Mouse (Mus musculus): ENCODE measurements around the gene Cip2a. TPM values are rescaled to one million over a fixed set of nuclear protein-coding genes. Genes with fewer than 3 reads are reported as not detected.

The Cip2a gene
- 1 to 10 TPM; 2.2 to 3.4 TPM for total RNA-seq (2021)
- long read RNA-seq, experiment 1, partial matches to known transcripts, result 0 of 2 reads
- long read RNA-seq, experiment 1, other reads (novel, unspliced or antisense), result 1 of 2 reads
- long read RNA-seq, experiment 2, result 0 reads

GRCm38 (mm10) chr16:48993559-48994342, at the start of gene Cip2a, which contains the start of gene Dzip3:
TSS of gene Cip2a (plus strand) at chr16:48994185.
TSS of gene Dzip3 (minus strand) at chr16:48994165.
- DNase-seq (ENCODE audit: low spot score in 2 of 2), result peak; percentile 84 to 88

- DNase-seq (ENCODE audit: low spot score in 2 of 2), result no peak
Measured at GRCm38 (mm10) chr16:48972996-48973395, 21.0 kb upstream of the Cip2a start.

GRCm38 (mm10) chr16:48973548-48973947, 20.4 kb upstream of the Cip2a start:
- no peak for DNase-seq (ENCODE audit: low spot score in 2 of 2)

- no peak for DNase-seq (ENCODE audit: low spot score in 2 of 2)
Measured at GRCm38 (mm10) chr16:48979965-48980364, 14.0 kb upstream of the Cip2a start.

GRCm38 (mm10) chr16:48985034-48985627, 8.9 kb upstream of the Cip2a start:
- DNase-seq (ENCODE audit: low spot score in 2 of 2), result no peak

- no peak for DNase-seq (ENCODE audit: low spot score in 2 of 2)
Measured at GRCm38 (mm10) chr16:48989700-48990099, 4.3 kb upstream of the Cip2a start.

- DNase-seq (ENCODE audit: low spot score in 2 of 2), result no peak
Measured at GRCm38 (mm10) chr16:48992437-48993230, 1.4 kb upstream of the Cip2a start.

GRCm38 (mm10) chr16:48993231-48993558, 790 bp upstream of the Cip2a start:
- no peak for DNase-seq (ENCODE audit: low spot score in 2 of 2)

GRCm38 (mm10) chr16:48994343-48994693, 333 bp downstream of the Cip2a start:
- no peak for DNase-seq (ENCODE audit: low spot score in 2 of 2)

GRCm38 (mm10) chr16:49004151-49004550, 10.2 kb downstream of the Cip2a start:
- DNase-seq (ENCODE audit: low spot score in 2 of 2), result peak in 1 of 2 experiments; percentile 11

- no peak for DNase-seq (ENCODE audit: low spot score in 2 of 2)
Measured at GRCm38 (mm10) chr16:49016620-49017332, 22.8 kb downstream of the Cip2a start.

GRCm38 (mm10) chr16:49035852-49036251, 41.9 kb downstream of the Cip2a start:
- DNase-seq (ENCODE audit: low spot score in 2 of 2), result no peak

GRCm38 (mm10) chr16:49037771-49038170, 43.8 kb downstream of the Cip2a start:
- DNase-seq (ENCODE audit: low spot score in 2 of 2), result no peak

- no peak for DNase-seq (ENCODE audit: low spot score in 2 of 2)
Measured at GRCm38 (mm10) chr16:49040554-49041221, 46.7 kb downstream of the Cip2a start.

- no peak for DNase-seq (ENCODE audit: low spot score in 2 of 2)
Measured at GRCm38 (mm10) chr16:49049214-49049613, 55.2 kb downstream of the Cip2a start.

- DNase-seq (ENCODE audit: low spot score in 2 of 2), result no peak
Measured at GRCm38 (mm10) chr16:49057186-49057585, 63.2 kb downstream of the Cip2a start, which contains the start of gene Myh15. TSS of gene Myh15 (plus strand) at chr16:49057486.

Data from left cerebral cortex, adult 18-20 months (tissue).